Mouse (Mus musculus) right cerebral cortex, postnatal 4 days (tissue): ENCODE results near the gene Cep41.

ENCODE experiments used
- DNase-seq: peaks from one replicate; pipeline ENCODE4 v3.0.0-alpha.2; 2022

Gene Cep41

DNA sequence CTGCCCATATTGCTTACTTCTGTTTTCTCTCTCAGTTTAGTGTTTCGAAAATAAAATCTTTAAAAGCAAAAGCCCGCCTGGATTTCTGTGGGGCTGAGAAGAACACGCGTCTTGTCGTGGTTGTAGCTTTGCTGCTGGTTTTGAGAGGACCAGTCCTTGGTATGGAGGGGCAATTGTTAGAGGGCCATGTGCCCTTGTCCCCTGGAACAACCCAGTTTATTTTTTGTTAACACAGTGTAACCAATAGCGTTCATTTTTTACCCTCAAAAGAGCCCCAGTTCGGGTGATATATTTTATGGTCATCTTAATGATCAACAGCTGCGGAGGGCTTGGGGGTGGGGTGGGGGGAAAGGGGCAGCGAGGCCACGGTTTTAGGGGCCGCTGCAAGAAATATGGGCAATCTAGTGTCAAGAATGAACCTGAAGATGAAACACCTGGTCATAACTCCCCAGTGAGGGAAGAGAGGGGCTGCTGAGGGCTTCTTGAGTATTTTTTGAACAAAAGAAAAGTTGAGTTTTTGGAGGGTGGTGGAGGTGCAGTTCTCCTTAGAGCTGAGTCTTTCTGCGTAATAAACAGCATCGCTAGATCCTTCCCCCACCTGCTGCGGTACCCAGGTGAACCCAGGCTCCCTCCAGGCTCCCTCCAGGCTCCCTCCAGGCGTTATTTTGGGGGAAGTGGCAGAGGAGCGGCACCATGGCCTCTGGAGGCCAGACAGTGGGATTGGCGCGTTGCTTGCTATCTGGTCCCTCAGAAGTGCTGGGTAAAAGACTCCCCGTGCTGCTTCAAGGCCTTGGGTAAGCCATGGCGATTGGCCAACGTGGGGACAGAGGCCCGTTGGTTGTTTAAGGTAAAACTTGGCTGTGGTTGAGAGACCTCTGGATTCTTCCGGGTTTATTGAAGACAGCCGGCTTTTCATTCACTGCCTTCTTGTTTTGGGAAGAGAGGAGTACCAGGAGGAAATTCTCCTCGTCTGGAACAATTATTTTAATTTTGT lies 17.1 kb upstream of the Cep41 start:
- no peak for DNase-seq

DNA sequence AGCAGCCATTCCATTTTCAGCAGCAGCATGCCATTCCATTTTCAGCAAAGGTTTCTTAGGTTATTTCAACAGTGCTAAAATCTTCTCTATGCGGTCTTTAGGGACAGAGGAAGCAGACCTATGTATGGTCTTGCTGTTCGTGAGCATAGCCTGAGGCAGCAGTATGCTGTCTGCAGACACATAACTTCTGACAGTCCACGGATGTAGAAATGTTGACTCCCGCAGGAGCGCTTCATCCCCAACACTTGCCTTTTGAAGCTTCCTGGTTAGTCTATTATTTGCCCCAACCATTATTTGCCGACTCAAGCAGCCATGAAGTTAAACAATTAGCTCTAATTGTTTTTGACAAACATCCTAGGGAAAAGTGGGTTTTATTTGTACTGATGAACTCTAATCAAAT lies 15.6 kb upstream of the Cep41 start:
- DNase-seq = no peak

DNA sequence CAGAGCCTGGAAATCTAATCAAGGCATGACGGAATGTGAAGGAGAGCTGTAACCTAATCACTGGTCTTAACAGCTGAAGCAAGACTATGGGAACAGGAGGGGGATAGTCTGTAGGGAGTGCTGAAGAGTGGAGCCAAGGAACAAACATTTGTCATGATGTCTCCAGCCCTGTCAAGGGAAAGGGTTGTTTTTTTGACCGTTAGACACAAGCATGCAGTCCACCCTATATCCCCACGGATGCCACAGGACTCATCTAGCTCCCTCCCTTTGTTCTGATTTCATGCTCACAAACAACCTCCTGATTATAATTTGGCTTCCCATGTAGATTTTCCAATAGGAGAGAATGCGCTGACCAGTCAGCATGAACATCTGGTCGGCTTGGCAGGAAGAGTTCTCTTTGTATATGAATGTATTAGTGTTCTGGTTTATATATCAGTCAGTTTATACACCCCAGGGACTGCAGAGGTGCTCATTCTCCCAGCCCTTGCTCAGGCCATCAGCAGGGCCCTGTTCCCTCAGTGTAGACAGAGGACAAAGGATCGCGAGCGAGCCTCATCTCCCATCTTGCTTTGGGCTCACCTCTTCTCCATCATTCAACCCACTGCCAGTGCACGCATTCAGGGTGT lies 10.5 kb upstream of the Cep41 start:
- no peak for DNase-seq

DNA sequence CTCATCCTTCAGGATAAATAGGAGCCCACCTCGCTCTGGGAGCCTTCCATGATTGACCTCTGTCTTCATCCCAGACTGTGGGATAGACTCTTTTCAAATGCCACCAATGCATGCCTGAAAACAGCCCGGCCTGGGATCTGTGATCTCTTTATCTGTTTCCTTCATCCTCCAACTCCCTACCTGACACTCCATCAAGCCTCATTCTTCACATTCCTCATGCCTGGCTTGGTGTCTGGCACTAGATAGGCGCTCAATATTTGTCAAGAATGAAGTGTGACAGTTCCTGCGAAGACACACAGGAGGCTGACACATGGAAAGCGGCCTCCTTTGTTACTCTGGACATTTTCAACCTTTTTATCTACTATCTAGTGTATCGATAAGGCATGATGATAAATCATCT lies 9.9 kb upstream of the Cep41 start:
- no peak for DNase-seq

DNA sequence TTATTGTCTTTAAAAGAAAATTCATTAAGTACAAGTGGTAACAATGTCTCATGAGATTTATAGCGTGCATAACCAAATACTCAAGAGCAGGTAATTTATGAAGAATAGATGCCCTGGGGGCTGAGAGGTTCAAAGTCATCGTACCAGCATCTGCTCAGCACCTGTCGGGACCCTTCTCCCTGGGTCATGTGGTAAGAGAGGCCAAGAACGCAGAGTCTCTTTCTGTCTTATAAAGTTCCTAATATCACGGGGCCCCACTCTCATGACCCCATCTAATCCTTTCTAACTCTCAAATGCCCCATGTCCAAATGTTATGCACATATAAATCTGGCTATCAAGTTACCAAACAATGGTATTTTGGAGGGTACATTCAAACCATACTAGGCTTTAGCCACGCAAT lies 9.3 kb upstream of the Cep41 start:
- no peak for DNase-seq

DNA sequence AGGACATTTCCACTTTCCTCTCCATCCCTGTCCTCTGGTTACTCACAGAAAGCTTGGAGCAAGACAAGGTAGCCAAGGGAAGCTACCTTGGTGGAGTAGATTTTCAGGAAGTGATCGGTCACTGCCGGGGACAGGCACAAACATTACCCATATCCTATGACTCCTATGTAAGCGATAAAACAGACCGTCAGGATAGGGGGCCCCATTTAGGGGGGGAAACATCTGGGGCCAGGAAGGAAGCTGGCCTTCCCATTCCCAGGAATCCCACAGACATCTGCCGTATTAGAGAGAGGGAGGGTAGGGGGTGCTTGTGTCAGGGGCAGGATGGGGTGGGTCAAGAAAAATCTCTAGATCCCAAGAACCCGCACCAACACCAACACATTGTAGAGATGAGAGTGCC lies 6.6 kb upstream of the Cep41 start:
- no peak for DNase-seq

DNA sequence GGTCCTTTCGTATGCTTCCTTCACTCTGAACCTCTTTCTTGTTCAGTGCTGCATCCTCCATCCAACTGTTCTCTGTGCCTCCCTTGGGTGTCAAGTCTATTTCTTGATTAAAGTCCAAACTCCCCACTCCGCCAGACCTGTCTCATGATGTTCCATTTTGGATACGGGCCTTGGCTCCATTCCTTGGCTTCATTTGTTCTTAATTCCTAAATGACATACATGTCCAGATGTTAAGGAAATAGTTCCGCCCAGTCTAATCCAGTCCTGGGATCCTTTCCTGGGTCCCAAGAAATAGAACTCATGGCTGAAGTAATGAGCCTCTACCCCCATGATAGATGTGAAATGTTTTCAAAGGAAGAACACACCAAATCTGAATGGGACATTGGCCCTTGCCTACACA lies 4.5 kb upstream of the Cep41 start:
- DNase-seq = no peak

DNA sequence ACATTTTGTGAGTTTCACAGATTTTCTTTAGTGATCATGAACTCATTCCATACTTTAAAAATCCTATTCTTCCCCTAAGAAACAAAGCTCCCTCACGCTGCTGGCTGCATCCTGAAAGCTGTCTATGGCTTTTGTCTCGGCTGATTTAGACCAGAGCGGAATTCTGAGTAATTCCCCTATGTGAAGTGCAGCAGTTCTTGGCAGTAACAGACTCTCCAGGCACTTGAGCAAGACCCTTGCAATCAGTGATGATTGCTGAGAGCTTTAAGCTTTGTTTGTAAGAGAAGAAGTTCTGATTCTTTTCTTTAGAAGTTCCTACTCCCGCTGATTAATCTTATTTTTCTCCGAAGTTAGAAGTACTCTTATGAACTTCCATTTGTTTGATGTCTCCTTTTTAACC lies 3.9 kb upstream of the Cep41 start:
- DNase-seq = no peak

DNA sequence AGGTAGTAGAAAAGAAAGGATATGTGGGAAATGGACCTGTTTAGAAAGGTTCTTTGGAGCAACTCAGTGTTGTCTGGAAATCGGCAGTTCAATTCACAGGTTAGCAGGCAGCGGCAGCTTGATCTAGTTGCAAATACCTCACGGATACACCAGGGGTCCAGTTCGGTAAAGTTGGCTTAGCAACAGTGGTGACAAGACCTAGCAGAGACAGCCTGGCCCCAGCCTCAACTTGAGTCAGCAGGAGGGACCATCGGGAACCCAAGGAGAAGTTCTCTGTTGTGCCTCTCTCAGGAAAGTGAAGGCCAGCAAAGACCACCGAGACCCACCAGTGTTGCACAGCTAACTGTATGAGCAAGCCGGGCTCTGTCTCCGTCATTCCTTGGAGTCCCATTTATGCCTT lies 1.6 kb upstream of the Cep41 start:
- no peak for DNase-seq

- no peak for DNase-seq
Observed at GRCm38 (mm10) chr6:30694209-30694608, 660 bp upstream of the Cep41 start.

GRCm38 (mm10) chr6:30692826-30693225 lies 723 bp downstream of the Cep41 start:
- DNase-seq = no peak

- DNase-seq = no peak
Observed at GRCm38 (mm10) chr6:30687198-30687597, 6.4 kb downstream of the Cep41 start.

- DNase-seq = no peak
Observed at GRCm38 (mm10) chr6:30684570-30684969, 9.0 kb downstream of the Cep41 start.

- DNase-seq = no peak
Observed at GRCm38 (mm10) chr6:30681935-30682900, 11.3 kb downstream of the Cep41 start.

- no peak for DNase-seq
Observed at GRCm38 (mm10) chr6:30680442-30680841, 13.1 kb downstream of the Cep41 start.

GRCm38 (mm10) chr6:30679567-30679966 lies 14.0 kb downstream of the Cep41 start:
- no peak for DNase-seq

- no peak for DNase-seq
Observed at GRCm38 (mm10) chr6:30678482-30678881, 15.1 kb downstream of the Cep41 start.

DNA sequence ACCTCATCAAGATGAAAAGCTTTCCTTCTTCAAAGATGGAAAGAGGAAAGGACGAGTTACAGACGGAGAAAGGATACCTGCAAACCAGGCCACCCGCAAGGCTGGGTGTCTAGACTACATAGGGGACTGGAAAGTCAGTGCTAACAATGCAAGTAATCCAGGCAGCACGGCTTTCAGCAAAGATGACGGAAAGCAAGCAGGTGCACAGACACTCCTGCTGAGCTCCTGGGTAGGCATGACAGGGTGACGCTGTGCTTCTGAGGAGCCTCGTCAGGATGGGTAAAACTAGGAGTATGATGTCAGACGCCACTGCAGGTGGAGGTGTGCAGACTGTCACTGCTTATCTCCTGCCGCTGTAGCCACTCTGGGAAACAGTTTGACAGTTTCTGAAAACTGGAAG lies 16.0 kb downstream of the Cep41 start:
- DNase-seq = no peak

GRCm38 (mm10) chr6:30676506-30676905 lies 17.0 kb downstream of the Cep41 start:
- no peak for DNase-seq

GRCm38 (mm10) chr6:30675281-30675771 lies 18.2 kb downstream of the Cep41 start:
- DNase-seq = peak; percentile 46

GRCm38 (mm10) chr6:30674714-30675280 lies 18.8 kb downstream of the Cep41 start:
- no peak for DNase-seq

DNA sequence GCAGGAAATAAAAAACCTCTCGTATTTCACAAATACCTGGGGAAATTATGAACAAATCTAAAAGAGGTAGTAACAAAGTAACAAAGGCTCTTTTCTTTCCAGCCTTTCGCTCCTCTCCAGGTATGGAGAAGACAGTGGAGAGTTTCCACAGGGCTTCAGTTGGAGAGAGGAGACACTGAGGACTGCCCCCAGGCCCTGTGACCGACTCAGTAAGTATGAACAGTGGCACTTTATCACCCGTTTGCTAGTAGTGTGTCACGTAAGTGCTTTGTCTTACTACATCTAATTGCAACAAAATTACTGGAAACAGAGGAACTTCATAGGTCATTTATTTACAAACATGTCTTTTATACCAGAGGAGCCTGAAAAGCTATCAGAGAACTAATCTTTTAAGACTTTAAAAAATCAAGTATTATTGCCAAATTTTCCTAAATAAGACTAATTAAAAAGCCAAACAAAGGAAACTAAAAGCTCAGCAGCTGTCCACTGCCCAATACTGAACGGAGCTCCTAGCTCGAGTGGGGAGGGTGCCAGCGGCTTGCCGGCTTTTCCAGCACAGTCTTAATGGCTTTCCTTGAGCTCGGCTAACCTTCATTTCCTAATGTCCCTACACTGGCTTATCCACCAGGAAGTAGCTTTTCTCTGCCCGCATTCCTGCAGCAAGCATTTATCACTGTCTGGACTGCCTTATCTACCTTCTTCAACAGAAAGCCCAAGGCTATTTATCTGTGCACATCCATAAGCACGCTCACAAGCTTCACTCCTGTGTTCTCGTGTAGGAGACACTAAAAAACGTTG lies 19.6 kb downstream of the Cep41 start:
- peak; percentile 44 for DNase-seq
